Mouse (Mus musculus) adrenal gland, postnatal 10 days (tissue): ENCODE data around the gene 1700025G04Rik. TPM values are rescaled to one million over a fixed set of nuclear protein-coding genes. Genes with fewer than 3 reads are reported as not detected.
"Not testable (repeated sequence)": the region's sequence is repeated elsewhere in the genome, so short reads cannot be mapped to it uniquely, and the experiment has no call there.

Experiments
- DNase-seq: peaks from one replicate; pipeline ENCODE4 v3.0.0; 2021; ENCODE audit warnings: mixed read lengths
- total RNA-seq, 2 experiments: library from RNA; stranded (reverse); gene quantifications; 2 replicates each; pipeline ENCODE4 v1.2.3; 2021

The 1700025G04Rik gene
- total RNA-seq, 2 experiments from 2014 or later = 58.3 to 68.1 TPM

- DNase-seq = peak; percentile 47
Measured at GRCm38 (mm10) chr1:151851051-151851848, 238.7 kb downstream of the 1700025G04Rik start.

- no peak for DNase-seq
Measured at GRCm38 (mm10) chr1:151849993-151850608, 239.8 kb downstream of the 1700025G04Rik start.

GRCm38 (mm10) chr1:151848286-151848685 lies 241.6 kb downstream of the 1700025G04Rik start:
- DNase-seq = no peak

- no peak for DNase-seq
Measured at GRCm38 (mm10) chr1:151845926-151846782, 243.8 kb downstream of the 1700025G04Rik start.

- DNase-seq = no peak
Measured at GRCm38 (mm10) chr1:151845252-151845832, 244.6 kb downstream of the 1700025G04Rik start.

- DNase-seq = not testable (repeated sequence)
Measured at GRCm38 (mm10) chr1:151840345-151840744, 249.6 kb downstream of the 1700025G04Rik start.

GRCm38 (mm10) chr1:151835261-151835660 lies 254.7 kb downstream of the 1700025G04Rik start:
- no peak for DNase-seq

- no peak for DNase-seq
Measured at GRCm38 (mm10) chr1:151831791-151832190, 258.1 kb downstream of the 1700025G04Rik start.

- DNase-seq = no peak
Measured at GRCm38 (mm10) chr1:151825065-151825464, 264.9 kb downstream of the 1700025G04Rik start.

GRCm38 (mm10) chr1:151820457-151820856 lies 269.5 kb downstream of the 1700025G04Rik start:
- DNase-seq = peak; percentile 86

GRCm38 (mm10) chr1:151819190-151819589 lies 270.7 kb downstream of the 1700025G04Rik start:
- DNase-seq = no peak

GRCm38 (mm10) chr1:151816051-151816450 lies 273.9 kb downstream of the 1700025G04Rik start:
- no peak for DNase-seq

GRCm38 (mm10) chr1:151812004-151812712 lies 277.8 kb downstream of the 1700025G04Rik start:
- no peak for DNase-seq

GRCm38 (mm10) chr1:151811456-151811855 lies 278.5 kb downstream of the 1700025G04Rik start:
- DNase-seq = no peak

- DNase-seq = no peak
Measured at GRCm38 (mm10) chr1:151810628-151811421, 279.1 kb downstream of the 1700025G04Rik start.

GRCm38 (mm10) chr1:151807286-151807685 lies 282.6 kb downstream of the 1700025G04Rik start:
- DNase-seq = no peak

- not testable (repeated sequence) for DNase-seq
Measured at GRCm38 (mm10) chr1:151802795-151803194, 287.1 kb downstream of the 1700025G04Rik start.
